Mouse (Mus musculus) limb, embryonic 11.5 days (tissue): ENCODE data around the gene Vcam1. TPM values are rescaled to one million over a fixed set of nuclear protein-coding genes. Genes with fewer than 3 reads are reported as not detected.
A peak's percentile ranks its signal among the peaks of the same experiment; 100 is the strongest.

Source experiments
- ATAC-seq: fragments of 200-750 bp; cut with Nextera tagmentation; 2 replicates; pipeline ENCODE4 v1.8.0; 2017; ENCODE audit warnings: low read depth; ENCODE audit not compliant: insufficient number of reproducible peaks, low FRiP score, low TSS enrichment
- DNase-seq: peaks from one replicate; pipeline ENCODE4 v3.0.0-alpha.2; 2015; ENCODE audit warnings: low spot score
- H3K27ac ChIP-seq: fragments of 300-500 bp; sonication (generic); replicated peaks from 2 replicates; pipeline ENCODE4 v1.5.1; 2014; ENCODE audit warnings: low read depth, mild to moderate bottlenecking, low read length
- H3K27me3 ChIP-seq: fragments of 300-500 bp; sonication (generic); 2 replicates; pipeline ENCODE4 v1.6.1; 2014; ENCODE audit warnings: mild to moderate bottlenecking, low read length, mixed read lengths; ENCODE audit not compliant: control insufficient read depth, insufficient read depth
- H3K36me3 ChIP-seq: fragments of 300-500 bp; sonication (generic); 2 replicates; pipeline ENCODE4 v1.6.1; 2014; ENCODE audit warnings: mild to moderate bottlenecking, low read length, moderate library complexity, mixed read lengths; ENCODE audit not compliant: control insufficient read depth, insufficient read depth
- H3K4me1 ChIP-seq: fragments of 300-500 bp; sonication (generic); 2 replicates; pipeline ENCODE4 v1.6.1; 2014; ENCODE audit warnings: low read length, mixed read lengths; ENCODE audit not compliant: control insufficient read depth, insufficient read depth
- H3K4me2 ChIP-seq: fragments of 300-500 bp; sonication (generic); 2 replicates; pipeline ENCODE4 v1.6.1; 2014; ENCODE audit warnings: low read depth, mild to moderate bottlenecking, moderate library complexity; ENCODE audit not compliant: severe bottlenecking
- H3K4me3 ChIP-seq: fragments of 300-500 bp; sonication (generic); 2 replicates; pipeline ENCODE4 v1.5.1; 2014; ENCODE audit warnings: low read depth, low read length
- H3K9ac ChIP-seq: fragments of 300-500 bp; sonication (generic); 2 replicates; pipeline ENCODE4 v1.6.1; 2014; ENCODE audit warnings: mild to moderate bottlenecking, low read length
- H3K9me3 ChIP-seq: fragments of 300-500 bp; sonication (generic); 2 replicates; pipeline ENCODE4 v1.6.1; 2016; ENCODE audit warnings: low read length; ENCODE audit not compliant: control insufficient read depth
- WGBS: fragments of 180-500 bp; shearing (Covaris S2); extraction: QIAGEN DNeasy Blood & Tissue Kit; methylation state at CpG from one replicate; pipeline ENCODE4 v1.1.7; 2014; 5-methylcytosine and 5-hydroxymethylcytosine counted together
- polyA plus RNA-seq: library from polyadenylated mRNA; unstranded; fragments of >200 nt; fragmentation: Nextera tagmentation; extraction: Ambion mirVana; gene quantifications from 2 replicates; pipeline ENCODE4 v1.2.1, GENCODE M21; 2014

Gene Vcam1
- polyA plus RNA-seq, 1 experiment from 2014 or later: 74.3 TPM

- ATAC-seq: no peak
- DNase-seq: no peak
- Histone ChIP-seq H3K9me3 (no peaks in the 10 kb centered on the region), H3K27me3 (no peaks in the 10 kb centered on the region), H3K36me3 (no peaks in the 10 kb centered on the region), H3K9ac (no peak overlapping the region), H3K27ac (no peak overlapping the region), H3K4me1 (no peaks in the 10 kb centered on the region), H3K4me3 (no peak overlapping the region), H3K4me2 (no peak overlapping the region)
- WGBS: 87% methylated on average over 5 of the region's 5 CpGs
Measured at GRCm38 (mm10) chr3:116091706-116092105, 37.8 kb downstream of the Vcam1 start.

- no peak overlapping the region for H3K4me2 ChIP-seq
- DNase-seq: no peak
- no peaks in the 10 kb centered on the region for H3K27me3 ChIP-seq
- no peaks in the 10 kb centered on the region for H3K9me3 ChIP-seq
- ATAC-seq: no peak
- no peak overlapping the region for H3K9ac ChIP-seq
- H3K36me3 ChIP-seq: no peaks in the 10 kb centered on the region
- H3K4me3 ChIP-seq: no peak overlapping the region
- WGBS: 82% methylated on average over 4 of the region's 4 CpGs
- no peaks in the 10 kb centered on the region for H3K4me1 ChIP-seq
- H3K27ac ChIP-seq: no peak overlapping the region
Measured at GRCm38 (mm10) chr3:116085962-116086361, 43.5 kb downstream of the Vcam1 start.

DNA sequence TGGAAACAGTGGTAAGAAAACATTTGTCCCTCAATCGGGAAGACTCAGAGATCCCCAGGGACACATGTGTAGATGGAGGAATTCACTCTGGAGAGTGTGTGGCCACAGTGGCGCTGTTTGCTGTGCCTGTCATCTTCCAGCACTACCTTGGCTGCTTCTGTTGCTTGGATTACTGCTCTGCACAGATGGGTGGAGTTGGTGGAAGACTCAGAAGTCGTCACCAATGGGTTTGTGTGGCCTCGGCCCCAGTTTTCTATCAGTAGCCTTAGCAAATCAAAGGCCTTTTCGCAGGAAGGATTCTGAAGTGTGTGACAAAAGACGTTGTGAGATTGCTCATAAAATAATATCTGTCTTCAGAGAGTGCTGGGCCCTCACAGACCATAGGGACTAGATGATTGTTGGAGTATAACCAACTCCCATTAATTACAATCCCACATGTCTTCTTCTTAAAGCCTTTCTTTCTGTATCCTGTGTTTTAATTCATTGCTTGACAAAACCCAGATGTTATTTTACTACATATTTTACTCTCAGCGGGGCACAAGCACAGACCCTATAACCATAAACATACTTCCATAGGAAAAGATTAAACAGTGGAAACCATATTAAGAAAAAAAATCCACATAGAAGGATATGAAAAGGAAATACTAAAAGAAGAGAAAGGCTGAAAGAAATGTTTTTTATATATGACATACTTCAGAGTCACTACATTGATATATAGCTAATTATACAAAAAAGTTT is 48.4 kb downstream of the Vcam1 start:
- Histone ChIP-seq H3K9ac (no peak overlapping the region), H3K27ac (no peak overlapping the region), H3K4me2 (no peak overlapping the region), H3K9me3 (no peaks in the 10 kb centered on the region), H3K27me3 (no peaks in the 10 kb centered on the region), H3K4me1 (no peaks in the 10 kb centered on the region), H3K36me3 (no peaks in the 10 kb centered on the region), H3K4me3 (no peak overlapping the region)
- peak; percentile 54; the same call in 1 of the 2 replicates for ATAC-seq
- WGBS: 66% methylated on average over 7 of the region's 7 CpGs
- DNase-seq: no peak

- no peak overlapping the region for H3K9ac ChIP-seq
- H3K9me3 ChIP-seq: no peaks in the 10 kb centered on the region
- H3K4me3 ChIP-seq: no peak overlapping the region
- H3K4me2 ChIP-seq: no peak overlapping the region
- 70% methylated on average over 8 of the region's 8 CpGs for WGBS
- no peaks in the 10 kb centered on the region for H3K4me1 ChIP-seq
- ATAC-seq (no peak), DNase-seq (no peak)
- H3K27me3 ChIP-seq: no peaks in the 10 kb centered on the region
- H3K27ac ChIP-seq: no peak overlapping the region
- no peaks in the 10 kb centered on the region for H3K36me3 ChIP-seq
Measured at GRCm38 (mm10) chr3:116080166-116080788, 49.2 kb downstream of the Vcam1 start.

DNA sequence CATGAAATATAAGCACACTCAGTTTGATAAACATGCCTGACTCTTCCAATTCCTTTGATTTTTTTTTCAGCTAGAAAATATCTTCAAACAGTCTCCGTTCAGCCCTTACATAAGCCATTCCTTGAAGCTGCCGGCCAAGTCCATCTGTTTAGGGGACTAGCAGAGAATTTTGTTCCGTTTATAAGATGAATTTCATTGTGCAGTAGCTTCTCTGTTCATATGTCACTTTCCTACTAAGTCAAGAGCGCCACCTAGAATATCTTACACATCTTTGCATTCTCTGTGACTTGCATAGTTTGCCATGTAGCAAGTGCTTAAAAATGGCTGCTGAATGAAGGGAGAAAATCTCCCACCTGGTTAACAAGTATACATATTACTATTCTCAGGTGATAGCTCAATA is 51.0 kb downstream of the Vcam1 start:
- Histone ChIP-seq H3K4me1 (no peaks in the 10 kb centered on the region), H3K36me3 (no peaks in the 10 kb centered on the region), H3K27ac (no peak overlapping the region), H3K4me3 (no peak overlapping the region), H3K9ac (no peak overlapping the region), H3K4me2 (no peak overlapping the region), H3K9me3 (no peaks in the 10 kb centered on the region), H3K27me3 (no peaks in the 10 kb centered on the region)
- ATAC-seq: no peak
- DNase-seq: no peak
- WGBS: 78% methylated on average over 4 of the region's 4 CpGs

GRCm38 (mm10) chr3:116076739-116077138 is 52.7 kb downstream of the Vcam1 start:
- H3K27me3 ChIP-seq: no peaks in the 10 kb centered on the region
- 86% methylated on average over 2 of the region's 2 CpGs for WGBS
- H3K4me2 ChIP-seq: no peak overlapping the region
- DNase-seq (no peak), ATAC-seq (no peak)
- no peaks in the 10 kb centered on the region for H3K4me1 ChIP-seq
- no peaks in the 10 kb centered on the region for H3K9me3 ChIP-seq
- H3K27ac ChIP-seq: no peak overlapping the region
- H3K9ac ChIP-seq: no peak overlapping the region
- no peaks in the 10 kb centered on the region for H3K36me3 ChIP-seq
- H3K4me3 ChIP-seq: no peak overlapping the region

- Histone ChIP-seq H3K9me3 (no peaks in the 10 kb centered on the region), H3K36me3 (no peaks in the 10 kb centered on the region), H3K4me2 (no peak overlapping the region), H3K9ac (no peak overlapping the region), H3K27me3 (no peaks in the 10 kb centered on the region), H3K4me1 (no peaks in the 10 kb centered on the region), H3K27ac (no peak overlapping the region), H3K4me3 (no peak overlapping the region)
- DNase-seq: no peak
- WGBS: 88% methylated on average over 2 of the region's 2 CpGs
- ATAC-seq: no peak
Measured at GRCm38 (mm10) chr3:116072584-116072983, 56.9 kb downstream of the Vcam1 start.

GRCm38 (mm10) chr3:116062141-116062540 is 67.3 kb downstream of the Vcam1 start:
- H3K9ac ChIP-seq: no peak overlapping the region
- 87% methylated on average over 2 of the region's 2 CpGs for WGBS
- no peaks in the 10 kb centered on the region for H3K4me1 ChIP-seq
- H3K4me2 ChIP-seq: no peak overlapping the region
- H3K36me3 ChIP-seq: no peaks in the 10 kb centered on the region
- H3K27ac ChIP-seq: no peak overlapping the region
- H3K9me3 ChIP-seq: no peaks in the 10 kb centered on the region
- H3K27me3 ChIP-seq: no peaks in the 10 kb centered on the region
- ATAC-seq (no peak), DNase-seq (no peak)
- no peak overlapping the region for H3K4me3 ChIP-seq
